ENCODE assay signal across 17 mouse cellular contexts in the genomic region with DNA sequence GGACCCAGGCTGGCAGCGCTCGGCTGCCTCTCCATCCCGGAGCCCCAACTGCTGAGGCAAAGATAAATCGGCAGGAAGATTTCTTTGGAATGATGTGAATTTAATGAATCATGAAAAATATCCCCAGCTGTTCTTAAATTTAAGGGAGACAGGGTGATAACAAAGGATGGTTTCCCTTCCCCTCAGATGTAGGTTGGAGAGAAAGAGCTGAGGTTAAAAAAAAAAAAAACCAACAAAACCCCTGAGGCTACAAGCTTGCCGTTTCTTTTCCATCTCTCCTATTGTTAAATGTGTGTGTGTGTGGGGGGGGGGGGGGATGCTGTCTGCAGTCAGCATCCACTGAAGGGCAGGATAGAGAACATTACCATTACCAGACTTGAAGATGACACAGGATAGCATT.
"Had no signal": no experiment of that assay in that cellular context is flagged by ENCODE, and none has a peak within 500 bp of the region (broad histone marks: within the 10 kb centered on the region; RNA-seq: fewer than 3 reads in every experiment).

No protein-coding gene starts in this region.

- H3K4me2 ChIP-seq: limb, embryonic 12.5 days; liver, embryonic 13.5 days; lung, embryonic 15.5 days; neural tube, embryonic 12.5 days had no signal

- H3K27me3 ChIP-seq: limb, embryonic 12.5 days; liver, embryonic 13.5 days; lung, embryonic 15.5 days; neural tube, embryonic 12.5 days had no signal

- ATAC-seq: inflammation-experienced regulatory T-cells, adult 6 months; liver, postnatal 0 days had no signal

- H3K27ac ChIP-seq: layer of hippocampus, adult 2 months; limb, embryonic 12.5 days; liver, embryonic 13.5 days; lung, embryonic 15.5 days; macrophage; neural tube, embryonic 12.5 days had no signal

- H3K9ac ChIP-seq: limb, embryonic 12.5 days; liver, embryonic 13.5 days; liver, postnatal 0 days; lung, embryonic 15.5 days; neural tube, embryonic 12.5 days had no signal

- H3K36me3 ChIP-seq: limb, embryonic 12.5 days; liver, embryonic 13.5 days; lung, embryonic 15.5 days; neural tube, embryonic 12.5 days had no signal

- DNase-seq: kidney, adult 11 months; kidney, postnatal 10 days; kidney, postnatal 4 days; liver; liver, embryonic 13.5 days; liver, postnatal 0 days; lung, postnatal 14 days; right cerebral cortex, postnatal 25 days; thymus, postnatal 36 days had no signal

- H3K9me3 ChIP-seq: limb, embryonic 12.5 days; liver, embryonic 13.5 days; lung, embryonic 15.5 days; neural tube, embryonic 12.5 days had no signal

- H3K4me3 ChIP-seq: layer of hippocampus, adult 2 months; limb, embryonic 12.5 days; liver, embryonic 13.5 days; lung, embryonic 15.5 days; megakaryocyte, embryonic 14.5 days; myocyte; neural tube, embryonic 12.5 days had no signal

- H3K4me1 ChIP-seq: liver, embryonic 13.5 days; lung, embryonic 15.5 days had no signal
